Mouse (Mus musculus): ENCODE results near the gene Mier3.
A peak's percentile ranks its signal among the peaks of the same experiment; 100 is the strongest.
"Not testable (repeated sequence)": the region's sequence is repeated elsewhere in the genome, so short reads cannot be mapped to it uniquely, and the experiment has no call there.

Gene Mier3

DNA sequence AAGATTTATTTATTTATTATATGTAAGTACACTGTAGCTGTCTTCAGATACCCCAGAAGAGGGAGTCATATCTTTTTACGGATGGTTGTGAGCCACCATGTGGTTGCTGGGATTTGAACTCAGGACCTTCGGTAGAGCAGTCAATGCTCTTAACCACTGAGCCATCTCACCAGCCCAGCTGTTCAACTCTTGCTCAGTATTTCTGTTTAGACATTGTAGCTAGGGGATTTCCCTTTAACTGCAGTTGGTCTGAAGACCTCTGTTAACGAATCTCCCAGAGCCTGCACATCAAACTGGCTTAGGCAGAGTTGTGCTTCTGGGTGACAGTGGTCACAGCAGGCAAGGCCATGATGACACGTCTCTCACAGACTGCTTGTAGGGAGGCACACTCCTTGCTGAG, 23.2 kb downstream of the Mier3 start:
- not testable (repeated sequence) for DNase-seq

- DNase-seq = no peak
Measured at GRCm38 (mm10) chr13:111710531-111710930, 29.8 kb downstream of the Mier3 start.

DNA sequence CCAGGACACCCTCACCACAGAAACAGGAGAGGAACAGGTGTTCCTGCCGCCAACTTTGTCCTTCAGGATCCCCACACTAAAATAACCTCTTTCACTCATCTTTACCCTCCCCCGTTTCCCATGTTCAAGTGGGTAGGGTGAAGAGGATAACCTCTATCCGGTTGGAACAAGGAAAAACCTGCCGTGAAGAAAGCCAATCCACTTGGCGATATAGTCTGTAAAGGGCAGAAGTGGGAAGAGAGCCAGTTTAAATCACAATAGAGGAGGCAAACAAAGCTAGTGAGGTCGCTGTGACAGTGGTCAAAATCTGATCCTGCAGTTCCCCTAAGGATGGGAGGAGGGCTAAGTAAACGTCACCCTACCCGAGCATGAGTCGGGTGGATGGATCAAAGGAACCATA, 38.9 kb downstream of the Mier3 start:
- no peak for DNase-seq

- no peak for DNase-seq
Measured at GRCm38 (mm10) chr13:111724811-111725164, 44.0 kb downstream of the Mier3 start.

DNA sequence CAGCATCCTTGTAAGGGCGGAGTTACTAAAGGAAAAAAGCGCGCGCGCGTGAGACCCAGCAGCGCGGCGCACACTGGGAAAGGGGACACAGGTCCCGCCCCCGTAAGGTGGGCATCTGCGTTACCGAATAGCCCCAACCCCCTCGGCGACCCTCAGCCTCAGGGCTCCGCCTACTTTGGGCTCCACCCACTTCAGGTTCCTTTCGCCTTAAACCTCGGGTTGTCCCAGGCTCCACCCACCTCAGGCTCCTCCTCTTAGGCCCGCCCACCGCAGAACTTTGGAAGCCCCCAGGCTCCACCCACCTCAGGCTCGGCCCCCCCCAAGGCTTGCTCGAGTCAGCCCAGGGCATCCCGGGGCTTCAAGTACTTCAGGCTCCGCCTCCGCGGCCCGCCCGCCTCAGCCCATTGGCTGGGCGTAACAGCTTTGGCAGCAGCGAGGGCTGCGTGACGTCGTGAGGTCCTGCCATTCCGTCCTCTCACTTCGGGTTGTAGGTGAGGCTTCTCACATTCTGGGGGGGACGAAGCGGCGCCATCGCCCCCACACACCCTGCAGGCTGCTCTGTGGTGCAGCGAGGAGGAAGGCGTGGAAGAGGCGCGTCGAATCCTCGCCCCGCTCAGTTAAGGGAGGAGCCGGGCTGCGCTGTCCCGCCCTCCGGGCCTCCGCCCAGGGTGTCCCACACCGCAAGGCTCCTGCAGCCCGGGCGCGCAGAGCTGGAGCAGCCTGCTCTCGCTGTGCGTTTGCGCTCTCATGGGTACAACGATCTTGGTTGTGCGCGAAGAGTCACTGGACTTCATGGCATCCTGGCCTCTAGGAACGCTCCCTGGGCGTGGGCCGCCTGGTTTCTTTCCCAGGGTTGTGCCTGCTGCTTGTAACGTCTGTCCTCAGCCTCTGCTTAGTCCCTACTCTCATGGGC, 44.6 kb downstream of the Mier3 start:
- peak; percentile 99 for DNase-seq

DNA sequence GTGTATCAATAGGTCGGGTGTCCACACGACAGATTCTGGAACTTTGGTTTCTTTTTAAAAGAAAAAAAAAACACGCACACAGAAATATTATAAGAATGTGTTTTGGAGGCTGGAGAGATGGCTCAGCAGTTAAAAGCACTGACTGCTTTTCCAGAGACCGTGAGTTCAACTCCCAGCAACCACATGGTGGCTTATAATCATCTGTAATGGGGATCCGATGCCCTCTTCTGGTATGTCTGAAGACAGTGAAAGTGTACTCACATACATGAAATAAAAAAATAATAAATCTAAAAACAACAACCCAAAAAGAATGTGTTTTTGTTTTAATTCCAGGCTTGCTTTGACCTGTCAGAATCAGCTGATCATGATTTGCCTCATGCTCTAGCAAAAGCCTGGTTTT, 46.1 kb downstream of the Mier3 start:
- no peak for DNase-seq

DNA sequence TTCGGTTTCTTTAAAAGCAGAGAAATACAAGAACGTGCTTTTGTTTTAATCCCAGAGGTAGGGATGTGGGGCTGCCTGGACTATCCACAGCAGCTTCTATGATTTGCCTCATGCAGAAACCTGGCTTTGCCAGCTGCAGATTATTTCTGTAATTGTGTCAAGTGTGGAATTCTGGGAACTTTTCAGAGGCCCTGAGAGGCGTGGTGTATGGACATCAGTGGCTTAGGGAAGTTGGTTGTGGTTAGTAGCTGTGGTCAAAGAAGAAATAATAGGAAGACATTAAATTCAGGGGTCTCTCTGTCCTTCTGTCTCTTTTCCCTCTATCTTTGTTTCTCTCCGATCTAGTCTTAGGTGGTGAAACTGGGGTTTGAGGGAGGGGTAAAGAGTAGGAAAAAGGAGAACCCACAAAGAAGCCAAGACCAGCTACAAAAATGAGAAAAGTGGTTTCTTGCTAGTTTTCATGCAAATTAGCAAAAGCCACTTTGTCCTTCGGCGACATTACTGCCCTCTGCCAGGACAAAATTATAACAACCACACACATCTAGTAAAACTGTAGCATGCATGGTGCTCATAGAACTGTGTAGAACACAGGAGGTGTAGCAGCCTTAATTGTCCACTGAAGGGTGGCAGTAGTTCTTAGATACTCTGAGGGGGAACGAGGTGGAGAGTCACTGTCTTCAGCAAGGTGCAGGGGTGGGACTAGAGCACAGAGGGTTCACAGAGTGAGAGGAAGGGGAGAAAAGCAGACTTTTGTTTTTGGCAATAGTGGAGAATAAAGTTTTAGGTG, 60.6 kb downstream of the Mier3 start:
- no peak for DNase-seq

- DNase-seq = peak; percentile 53
Measured at GRCm38 (mm10) chr13:111741991-111742615, 61.3 kb downstream of the Mier3 start.

DNA sequence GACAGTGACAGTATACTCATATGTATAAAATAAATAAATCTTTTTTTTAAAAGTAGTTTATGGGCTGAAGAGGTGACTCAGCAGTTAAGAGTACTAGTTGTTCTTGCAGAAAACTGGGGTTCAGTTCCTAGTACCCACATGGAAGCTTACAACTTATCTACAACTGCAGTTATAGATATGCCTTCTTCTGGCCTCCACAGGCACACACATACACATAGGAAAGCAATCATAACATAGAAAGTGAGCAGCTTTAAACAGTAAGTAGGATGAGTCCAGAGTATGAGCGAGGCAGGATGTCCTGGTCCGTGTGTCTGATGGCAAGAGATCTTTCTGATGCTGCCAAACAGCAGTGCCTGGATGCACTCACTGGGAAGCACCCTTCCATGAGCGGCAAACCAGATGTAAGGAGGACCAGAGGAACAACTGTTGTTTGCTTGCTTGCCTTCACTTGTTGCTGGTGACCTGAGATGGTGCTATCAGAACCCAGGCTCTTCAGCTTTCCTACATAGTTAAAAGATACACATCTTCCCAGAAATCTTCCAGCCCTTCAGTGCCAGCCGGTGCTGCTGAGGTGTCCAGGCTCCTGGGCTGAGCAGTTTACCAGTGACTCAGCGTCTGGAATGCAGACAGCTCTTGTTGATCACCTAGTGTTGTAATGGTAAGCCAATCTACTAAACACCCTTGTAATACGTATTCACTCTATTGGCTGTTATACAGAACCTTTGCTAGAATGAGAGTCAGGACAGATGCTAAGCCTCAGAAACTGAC, 63.6 kb downstream of the Mier3 start:
- peak; percentile 65 for DNase-seq

DNA sequence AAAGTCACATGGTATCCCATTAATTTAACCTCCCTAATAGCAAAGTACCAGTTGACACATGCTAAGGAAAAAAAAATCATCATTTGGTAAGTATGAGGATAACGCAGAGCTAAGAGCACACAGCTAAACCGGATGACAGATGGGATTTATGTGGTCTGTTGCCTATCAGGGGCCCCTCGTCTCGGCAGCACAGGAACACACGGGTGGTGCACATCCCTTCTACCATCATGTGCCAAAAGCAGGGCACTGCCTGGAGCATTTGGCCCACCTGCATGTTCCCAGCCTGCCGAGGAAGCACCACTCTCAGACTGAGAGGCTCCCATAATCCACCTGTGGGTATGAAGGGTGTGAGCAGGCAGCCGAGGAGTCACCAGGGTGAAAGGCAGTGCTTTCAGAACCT, 64.4 kb downstream of the Mier3 start:
- DNase-seq = no peak

DNA sequence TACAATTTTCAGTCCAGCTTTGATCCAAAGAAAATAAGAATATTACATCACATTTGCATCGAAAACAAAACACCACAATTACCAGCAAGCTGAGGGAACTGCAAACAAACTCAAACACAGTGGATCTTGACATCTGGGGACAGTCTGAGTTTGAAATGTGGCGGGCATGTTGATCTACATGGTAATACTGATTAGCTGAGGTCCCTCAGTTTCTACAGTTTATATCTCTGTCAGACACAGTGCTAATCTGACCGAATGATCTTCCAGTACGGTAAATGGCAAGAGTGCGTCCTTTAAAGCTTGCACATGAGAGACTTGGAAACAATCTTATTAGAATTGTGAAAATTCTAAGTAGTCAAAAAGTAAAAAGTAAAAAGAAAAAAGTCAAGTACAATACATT, 66.1 kb downstream of the Mier3 start:
- peak; percentile 40 for DNase-seq

DNA sequence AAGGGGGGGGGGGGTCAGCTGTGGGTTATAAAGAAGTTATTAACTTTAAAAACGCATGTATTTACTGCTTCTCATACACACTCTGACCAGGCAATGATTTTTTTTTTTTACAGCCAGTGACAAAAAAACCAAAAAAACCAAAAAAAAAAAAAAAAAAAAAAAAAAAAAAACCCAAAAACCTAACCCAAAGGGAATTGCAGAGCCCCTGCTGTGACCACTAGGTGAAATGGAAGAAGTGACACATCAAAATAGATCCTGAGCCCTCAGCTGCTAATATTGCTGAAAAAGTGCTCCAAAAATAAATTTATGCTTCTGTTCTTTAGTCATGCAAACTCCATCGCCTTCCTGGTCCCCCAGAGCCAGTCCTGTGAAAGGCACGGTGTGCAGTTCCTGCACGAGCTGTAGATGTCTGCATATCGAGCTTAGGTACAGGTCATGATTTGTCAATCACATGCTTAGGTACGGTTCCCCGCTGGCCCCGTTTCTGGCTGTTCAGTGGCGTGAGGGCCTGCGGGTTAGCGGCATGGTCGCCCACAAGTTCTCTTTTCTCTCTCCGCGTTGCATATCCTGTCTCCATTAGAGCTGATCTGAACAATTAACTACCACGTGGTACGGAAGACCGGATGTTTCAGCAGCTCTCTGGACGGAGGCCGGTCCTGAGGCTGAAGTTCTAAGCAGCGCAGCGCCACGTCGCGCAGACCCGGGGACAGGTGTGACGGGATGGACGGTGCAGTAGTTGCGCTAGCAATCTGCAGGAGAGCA, 67.7 kb downstream of the Mier3 start:
- DNase-seq = no peak

DNA sequence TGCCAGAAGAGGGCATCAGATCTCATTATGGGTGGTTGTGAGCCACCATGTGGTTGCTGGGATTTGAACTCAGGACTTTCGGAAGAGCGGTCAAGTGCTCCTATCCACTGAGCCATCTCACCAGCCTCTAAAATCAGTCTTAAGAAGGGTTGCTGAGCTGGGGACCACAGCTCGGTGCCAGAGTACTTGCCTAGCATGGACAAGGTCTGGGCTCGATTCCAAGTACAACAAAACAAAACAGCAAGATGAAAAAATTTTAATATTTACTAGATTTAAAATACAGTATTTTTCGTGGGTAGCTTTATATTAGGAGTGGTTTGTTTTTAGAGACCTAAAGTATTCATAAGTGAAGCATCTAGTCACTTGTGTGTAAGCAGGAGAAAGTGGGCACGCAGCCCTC, 72.5 kb downstream of the Mier3 start:
- no peak for DNase-seq

DNA sequence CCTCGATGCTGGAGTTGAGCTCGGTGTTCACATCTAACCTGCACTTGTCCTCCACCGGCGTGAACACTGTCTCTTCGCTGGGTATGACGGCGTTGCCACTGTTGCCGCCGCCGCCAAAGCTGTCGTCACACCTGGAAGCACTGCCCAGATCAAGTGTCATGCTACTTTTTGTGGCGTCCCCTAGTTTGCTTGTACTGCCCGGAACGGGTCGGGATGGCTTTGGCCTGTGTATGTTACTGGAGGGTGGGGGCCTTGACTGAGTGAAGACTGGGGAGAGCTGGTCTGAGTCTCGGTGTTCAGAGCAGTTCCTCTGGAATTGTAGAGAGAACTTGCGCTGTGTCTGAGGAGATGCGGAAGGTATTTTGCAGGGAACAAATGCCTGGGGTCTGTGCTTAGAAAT, 74.6 kb downstream of the Mier3 start:
- no peak for DNase-seq

DNA sequence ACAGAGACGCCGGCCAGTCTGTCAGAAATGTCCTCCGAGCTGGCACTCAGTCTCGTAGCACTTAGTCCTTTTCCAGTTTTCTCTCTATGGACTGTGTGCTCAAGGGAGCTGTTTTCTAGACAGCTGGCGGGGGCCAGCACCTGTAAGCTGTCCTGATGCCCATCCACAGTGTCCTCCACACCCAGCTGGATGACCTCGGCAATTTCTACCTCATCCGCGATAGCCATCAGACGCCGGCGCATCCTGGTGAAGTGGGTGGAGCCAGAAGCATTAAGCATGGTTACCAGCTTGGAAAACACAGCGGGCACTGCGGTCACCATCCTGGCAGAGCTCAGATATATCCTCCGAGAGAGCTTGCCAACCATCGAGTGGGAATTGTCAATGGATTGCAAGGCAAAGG, 75.2 kb downstream of the Mier3 start:
- DNase-seq = no peak

GRCm38 (mm10) chr13:111756986-111757385, 76.2 kb downstream of the Mier3 start:
- DNase-seq = no peak

DNA sequence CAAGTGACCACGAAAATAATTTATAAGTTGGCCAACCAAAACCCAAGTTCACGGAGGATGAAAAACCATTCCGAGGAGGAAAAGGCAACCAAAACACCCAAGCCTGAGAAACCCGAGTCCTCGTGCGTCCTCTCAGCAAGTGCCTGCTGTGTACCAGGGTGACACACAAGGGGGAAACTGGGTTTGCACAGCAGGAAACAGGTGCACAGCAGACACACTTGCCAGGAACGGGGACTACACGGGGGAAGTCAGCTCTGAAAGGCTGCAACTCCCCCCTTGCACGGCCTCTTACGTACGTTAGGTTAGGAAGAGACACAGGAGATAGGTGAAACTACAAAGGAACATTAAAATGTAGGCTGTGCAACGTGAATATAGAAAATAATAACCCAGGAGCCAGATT, 81.7 kb downstream of the Mier3 start:
- no peak for DNase-seq

Measured in liver (tissue).